Mouse (Mus musculus): ENCODE results near the gene Olfr1006. TPM values are rescaled to one million over a fixed set of nuclear protein-coding genes. Genes with fewer than 3 reads are reported as not detected.

The Olfr1006 gene
- polyA plus RNA-seq, 1 experiment from 2014 or later, result not detected

Other genes with a start within 250 kb of the Olfr1006 start
- gene Olfr994, start 242.3 kb downstream of the Olfr1006 start, polyA plus RNA-seq (2015; fragmentation: Nextera tagmentation; extraction: Ambion mirVana), result not detected in 2 replicates
- gene Olfr995, start 235.1 kb downstream of the Olfr1006 start, polyA plus RNA-seq (2015; fragmentation: Nextera tagmentation; extraction: Ambion mirVana), result not detected in 2 replicates
- gene 4833423E24Rik, start 159.7 kb downstream of the Olfr1006 start, polyA plus RNA-seq (2015; fragmentation: Nextera tagmentation; extraction: Ambion mirVana), result not detected in 2 replicates
- not detected in 2 replicates for gene Olfr996, start 99.6 kb downstream of the Olfr1006 start, polyA plus RNA-seq (2015; fragmentation: Nextera tagmentation; extraction: Ambion mirVana)
- gene Olfr998, start 89.8 kb downstream of the Olfr1006 start, polyA plus RNA-seq (2015; fragmentation: Nextera tagmentation; extraction: Ambion mirVana), result not detected in 2 replicates
- gene Olfr1000, start 66.9 kb downstream of the Olfr1006 start, polyA plus RNA-seq (2015; fragmentation: Nextera tagmentation; extraction: Ambion mirVana), result not detected in 2 replicates
- gene Olfr1002, start 28.1 kb downstream of the Olfr1006 start, polyA plus RNA-seq (2015; fragmentation: Nextera tagmentation; extraction: Ambion mirVana), result not detected in 2 replicates
- not detected in 2 replicates for gene Olfr154, start 14.3 kb downstream of the Olfr1006 start, polyA plus RNA-seq (2015; fragmentation: Nextera tagmentation; extraction: Ambion mirVana)
- gene Olfr1008, start 10.7 kb upstream of the Olfr1006 start, polyA plus RNA-seq (2015; fragmentation: Nextera tagmentation; extraction: Ambion mirVana), result not detected in 2 replicates
- gene Olfr1009, start 36.7 kb upstream of the Olfr1006 start, polyA plus RNA-seq (2015; fragmentation: Nextera tagmentation; extraction: Ambion mirVana), result not detected in 2 replicates
- gene Olfr1012, start 84.0 kb upstream of the Olfr1006 start, polyA plus RNA-seq (2015; fragmentation: Nextera tagmentation; extraction: Ambion mirVana), result not detected in 2 replicates
- gene Olfr1013, start 88.3 kb upstream of the Olfr1006 start, polyA plus RNA-seq (2015; fragmentation: Nextera tagmentation; extraction: Ambion mirVana), result not detected in 2 replicates
- not detected in 2 replicates for gene Olfr1014, start 93.9 kb upstream of the Olfr1006 start, polyA plus RNA-seq (2015; fragmentation: Nextera tagmentation; extraction: Ambion mirVana)
- gene Olfr1015, start 103.2 kb upstream of the Olfr1006 start, polyA plus RNA-seq (2015; fragmentation: Nextera tagmentation; extraction: Ambion mirVana), result not detected in 2 replicates
- not detected in 2 replicates for gene Olfr1016, start 123.8 kb upstream of the Olfr1006 start, polyA plus RNA-seq (2015; fragmentation: Nextera tagmentation; extraction: Ambion mirVana)
- not detected in 2 replicates for gene Olfr1018, start 139.7 kb upstream of the Olfr1006 start, polyA plus RNA-seq (2015; fragmentation: Nextera tagmentation; extraction: Ambion mirVana)
- gene Olfr1019, start 166.7 kb upstream of the Olfr1006 start, polyA plus RNA-seq (2015; fragmentation: Nextera tagmentation; extraction: Ambion mirVana), result not detected in 2 replicates
- not detected in 2 replicates for gene Olfr1020, start 168.3 kb upstream of the Olfr1006 start, polyA plus RNA-seq (2015; fragmentation: Nextera tagmentation; extraction: Ambion mirVana)
- gene Olfr1022, start 189.8 kb upstream of the Olfr1006 start, polyA plus RNA-seq (2015; fragmentation: Nextera tagmentation; extraction: Ambion mirVana), result not detected in 2 replicates
- not detected in 2 replicates for gene Olfr1023, start 206.9 kb upstream of the Olfr1006 start, polyA plus RNA-seq (2015; fragmentation: Nextera tagmentation; extraction: Ambion mirVana)
- not detected in 2 replicates for gene Olfr1024, start 226.3 kb upstream of the Olfr1006 start, polyA plus RNA-seq (2015; fragmentation: Nextera tagmentation; extraction: Ambion mirVana)
- gene Olfr1025-ps1, start 236.4 kb upstream of the Olfr1006 start, polyA plus RNA-seq (2015; fragmentation: Nextera tagmentation; extraction: Ambion mirVana), result not detected in 2 replicates
- gene Olfr1026, start 242.8 kb upstream of the Olfr1006 start, polyA plus RNA-seq (2015; fragmentation: Nextera tagmentation; extraction: Ambion mirVana), result not detected in 2 replicates

All from liver, embryonic 16.5 days (tissue).